ENCODE assay signal across 24 mouse cellular contexts in the genomic region with DNA sequence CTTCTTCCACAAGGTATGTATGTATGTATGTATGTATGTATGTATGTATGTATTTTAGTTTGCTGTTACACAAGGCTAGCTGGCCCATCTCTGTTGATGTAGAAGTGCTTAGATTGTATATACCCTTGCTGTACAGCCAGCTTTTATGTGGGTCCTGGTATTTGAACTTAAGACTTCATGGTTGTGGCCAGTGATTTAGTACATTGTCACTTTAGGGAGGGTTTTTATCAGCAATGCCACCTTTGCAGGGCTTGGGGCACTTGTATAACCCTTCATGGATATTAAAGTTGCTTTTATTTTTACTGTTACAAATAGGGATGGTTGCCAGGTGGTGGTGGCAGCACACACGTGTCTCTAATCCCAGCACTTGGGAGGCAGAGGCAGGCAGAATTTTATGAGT. TPM values are rescaled to one million over a fixed set of nuclear protein-coding genes. Genes with fewer than 3 reads are reported as not detected.
DNase-seq lines count a peak whose midpoint lies in the region; ATAC-seq and TF ChIP-seq lines count a peak whose summit lies in the region.
"Had no signal": no experiment of that assay in that cellular context is flagged by ENCODE, and none has a peak within 500 bp of the region (broad histone marks: within the 10 kb centered on the region; RNA-seq: fewer than 3 reads in every experiment).

No protein-coding gene starts in this region.

- peak overlapping the region; percentile 37; the same call in 1 of the 2 replicates for H3K9ac ChIP-seq in liver, embryonic 15.5 days
- H3K9ac ChIP-seq in heart, adult 2 months (ENCODE audit: low read depth, low read length) = no peak overlapping the region
- H3K9ac ChIP-seq: limb, embryonic 15.5 days had no signal

- peaks cover 84% of the 10 kb centered on the region for H3K4me1 ChIP-seq in erythroblast, embryonic 14.5 days (ENCODE audit: control insufficient read depth)
- peaks cover 86% of the 10 kb centered on the region for H3K4me1 ChIP-seq in liver, embryonic 15.5 days (replicated peaks)
- H3K4me1 ChIP-seq in heart, adult 2 months (ENCODE audit: control insufficient read depth, insufficient read depth, low read length) = peaks cover 13% of the 10 kb centered on the region

- H3K4me2 ChIP-seq in liver, embryonic 15.5 days = peak overlapping the region; percentile 90

- intact Hi-C loops in heart, adult 2 months (cut with DNase I) = loop anchor here (5.0 kb wide), 3 partner anchors 47 to 213 kb away; partner anchors contain the start of genes Creld1, Emc3, Fancd2 and Sec13

- peaks cover 68% of the 10 kb centered on the region for H3K36me3 ChIP-seq in erythroblast, embryonic 14.5 days (ENCODE audit: control insufficient read depth)
- H3K36me3 ChIP-seq in liver, embryonic 15.5 days (replicated peaks) = peaks cover 40% of the 10 kb centered on the region
- peaks cover 20% of the 10 kb centered on the region for H3K36me3 ChIP-seq in heart, adult 2 months (ENCODE audit: control insufficient read depth, insufficient read depth, low read length)

- ATAC-seq in erythroblast, adult 5-6 weeks (replicated peaks; ENCODE audit: low FRiP score, poor library complexity, severe bottlenecking) = no peak
- ATAC-seq in liver, embryonic 15.5 days (ENCODE audit: insufficient read depth) = no peak
- no peak for ATAC-seq in erythroid progenitor cell, adult 5-6 weeks (replicated peaks; ENCODE audit: low FRiP score, poor library complexity, severe bottlenecking)
- ATAC-seq: activated CD4-positive, CD25-positive, alpha-beta regulatory T cell, adult 4 months; Patski had no signal

- peak overlapping the region; percentile 73 for H3K4me3 ChIP-seq in erythroblast, embryonic 14.5 days (replicated peaks)
- peak overlapping the region; percentile 85; the same call in 1 of the 2 replicates for H3K4me3 ChIP-seq in liver, embryonic 15.5 days (replicated peaks)
- H3K4me3 ChIP-seq in heart, adult 2 months = no peak overlapping the region
- H3K4me3 ChIP-seq: midbrain, embryonic 12.5 days had no signal

- TF ChIP-seq POLR2A in heart, adult 2 months (IDR thresholded peaks at IDR 0.05; ENCODE audit: insufficient read depth, low read depth, low read length) = no peak

- no peaks in the 10 kb centered on the region for H3K9me3 ChIP-seq in erythroblast, embryonic 14.5 days (ENCODE audit: control insufficient read depth, low read length)
- H3K9me3 ChIP-seq in liver, embryonic 15.5 days (replicated peaks) = no peaks in the 10 kb centered on the region
- H3K9me3 ChIP-seq: embryonic facial prominence, embryonic 10.5 days; limb, embryonic 15.5 days; midbrain, embryonic 12.5 days had no signal

- TF ChIP-seq EP300 in heart, adult 2 months (IDR thresholded peaks at IDR 0.05; ENCODE audit: insufficient read depth, low read depth, low read length) = no peak

- WGBS in liver, embryonic 15.5 days (ENCODE audit: insufficient replicate concordance) = 10% methylated on average over 1 of the region's 1 CpGs
- WGBS in heart, adult 2 months = 64% methylated on average over 1 of the region's 1 CpGs

- H3K27me3 ChIP-seq in erythroblast, embryonic 14.5 days (ENCODE audit: control insufficient read depth) = no peaks in the 10 kb centered on the region
- no peaks in the 10 kb centered on the region for H3K27me3 ChIP-seq in liver, embryonic 15.5 days
- no peaks in the 10 kb centered on the region for H3K27me3 ChIP-seq in heart, adult 2 months (ENCODE audit: control insufficient read depth, insufficient read depth, low read length)
- H3K27me3 ChIP-seq: limb, embryonic 15.5 days; Patski had no signal

- peak; percentile 20 for DNase-seq in 3T3-L1 (ENCODE audit: low read depth, low spot score)
- DNase-seq in c-Kit-positive CD71-positive TER-119-positive erythroid progenitor cells, embryonic 14.5 days (ENCODE audit: low spot score) = peak; percentile 36
- no peak for DNase-seq in heart, adult 2 months
- no peak for DNase-seq in adrenal gland, postnatal 4 days (ENCODE audit: low spot score in 2 of 2)
- DNase-seq: adrenal gland, postnatal 14 days; cerebellum, postnatal 25 days; kidney, adult 18-20 months; kidney, postnatal 14 days; lung, postnatal 36 days; retina, postnatal 1 day; right cerebral cortex, postnatal 4 days; thymus, postnatal 4 days had no signal

- peaks cover 5% of the 10 kb centered on the region for H3K79me2 ChIP-seq in heart, adult 2 months (replicated peaks; ENCODE audit: control insufficient read depth, insufficient read depth, low read length)

- no peak for TF ChIP-seq CTCF in heart, adult 2 months (IDR thresholded peaks at IDR 0.05)

- H3K27ac ChIP-seq in liver, embryonic 15.5 days (replicated peaks) = peak overlapping the region; percentile 99
- no peak overlapping the region for H3K27ac ChIP-seq in heart, adult 2 months
- H3K27ac ChIP-seq: midbrain, embryonic 12.5 days had no signal

RNA-seq across cellular contexts. Expression of gene Tatdn2, which starts 1.6 kb away (rescaled TPM):
- polyA plus RNA-seq in erythroblast, embryonic 14.5 days (2012) = 2.5 and 3.3 TPM in 2 replicates
- 2.9 and 22.8 TPM in 2 replicates for total RNA-seq in erythroblast, adult 5-6 weeks (2015; ENCODE audit: low replicate concordance)
- total RNA-seq in erythroblast, adult 5-6 weeks (2017; ENCODE audit: low replicate concordance) = 36.4 and 49.5 TPM in 2 replicates
- polyA plus RNA-seq in liver, embryonic 15.5 days (2015; fragmentation: Nextera tagmentation; extraction: Ambion mirVana) = 0.77 and 0.83 TPM in 2 replicates
- total RNA-seq in erythroid progenitor cell, adult 5-6 weeks (2015; ENCODE audit: low replicate concordance) = 14.3 and 17.7 TPM in 2 replicates
- total RNA-seq in erythroid progenitor cell, adult 5-6 weeks (2017; ENCODE audit: low replicate concordance) = 44.0 and 55.7 TPM in 2 replicates
- 10 to 100 TPM; 66.7 to 71.9 TPM for total RNA-seq in heart, adult 2 months (2021)
- 17.3 and 36.1 TPM in 2 replicates for polyA plus RNA-seq in heart, adult 2 months (2012; rRNA removed)
- total RNA-seq in adrenal gland, postnatal 4 days (2021) = 10 to 100 TPM; 68.2 to 71.2 TPM

RNA-seq across cellular contexts. Expression of gene Ghrl, which starts 24.5 kb away (rescaled TPM):
- not detected in 2 replicates for polyA plus RNA-seq in erythroblast, embryonic 14.5 days (2012)
- not detected in 2 replicates for total RNA-seq in erythroblast, adult 5-6 weeks (2015; ENCODE audit: low replicate concordance)
- total RNA-seq in erythroblast, adult 5-6 weeks (2017; ENCODE audit: low replicate concordance) = not detected in 2 replicates
- 0.17 TPM in 1 of 2 replicates, not detected in the other for polyA plus RNA-seq in liver, embryonic 15.5 days (2015; fragmentation: Nextera tagmentation; extraction: Ambion mirVana)
- 17.2 TPM in 1 of 2 replicates, not detected in the other for total RNA-seq in erythroid progenitor cell, adult 5-6 weeks (2015; ENCODE audit: low replicate concordance)
- total RNA-seq in erythroid progenitor cell, adult 5-6 weeks (2017; ENCODE audit: low replicate concordance) = 1.5 and 13.5 TPM in 2 replicates
- total RNA-seq in heart, adult 2 months (2021) = not detected
- polyA plus RNA-seq in heart, adult 2 months (2012; rRNA removed) = 0.76 and 1.1 TPM in 2 replicates
- 1 to 10 TPM in 1 of 2 experiments, not detected in 1; 6.2 TPM for total RNA-seq in adrenal gland, postnatal 4 days (2021)
- total RNA-seq: adrenal gland, postnatal 14 days; gastrocnemius, adult 8-10 months; heart, adult 18-20 months had no signal
- polyA plus RNA-seq: activated CD4-positive, CD25-positive, alpha-beta regulatory T cell, adult 4 months; embryonic facial prominence, embryonic 10.5 days; heart, postnatal 0 days had no signal

RNA-seq across cellular contexts. Expression of gene Sec13, which starts 45.3 kb away (rescaled TPM):
- polyA plus RNA-seq in erythroblast, embryonic 14.5 days (2012) = 2.9 and 4.5 TPM in 2 replicates
- total RNA-seq in erythroblast, adult 5-6 weeks (2015; ENCODE audit: low replicate concordance) = 32.9 and 35.7 TPM in 2 replicates
- total RNA-seq in erythroblast, adult 5-6 weeks (2017; ENCODE audit: low replicate concordance) = 29.3 and 45.0 TPM in 2 replicates
- polyA plus RNA-seq in liver, embryonic 15.5 days (2015; fragmentation: Nextera tagmentation; extraction: Ambion mirVana) = 117 TPM in 2 replicates
- total RNA-seq in erythroid progenitor cell, adult 5-6 weeks (2015; ENCODE audit: low replicate concordance) = 47.8 and 48.3 TPM in 2 replicates
- 28.4 and 44.2 TPM in 2 replicates for total RNA-seq in erythroid progenitor cell, adult 5-6 weeks (2017; ENCODE audit: low replicate concordance)
- total RNA-seq in heart, adult 2 months (2021) = 10 to 100 TPM; 66.8 to 68.8 TPM
- polyA plus RNA-seq in heart, adult 2 months (2012; rRNA removed) = 84.4 and 106 TPM in 2 replicates
- 100 to 1,000 TPM; 122 to 123 TPM for total RNA-seq in adrenal gland, postnatal 4 days (2021)

RNA-seq across cellular contexts. Expression of gene Irak2, which starts 56.9 kb away (rescaled TPM):
- 13.6 and 15.2 TPM in 2 replicates for polyA plus RNA-seq in erythroblast, embryonic 14.5 days (2012)
- 18.8 and 56.0 TPM in 2 replicates for total RNA-seq in erythroblast, adult 5-6 weeks (2015; ENCODE audit: low replicate concordance)
- 58.7 and 68.4 TPM in 2 replicates for total RNA-seq in erythroblast, adult 5-6 weeks (2017; ENCODE audit: low replicate concordance)
- polyA plus RNA-seq in liver, embryonic 15.5 days (2015; fragmentation: Nextera tagmentation; extraction: Ambion mirVana) = 11.9 and 13.5 TPM in 2 replicates
- total RNA-seq in erythroid progenitor cell, adult 5-6 weeks (2015; ENCODE audit: low replicate concordance) = 7.2 and 23.1 TPM in 2 replicates
- 34.8 and 64.6 TPM in 2 replicates for total RNA-seq in erythroid progenitor cell, adult 5-6 weeks (2017; ENCODE audit: low replicate concordance)
- total RNA-seq in heart, adult 2 months (2021) = 10 to 100 TPM; 10.4 to 13.6 TPM
- 12.5 and 12.9 TPM in 2 replicates for polyA plus RNA-seq in heart, adult 2 months (2012; rRNA removed)
- total RNA-seq in adrenal gland, postnatal 4 days (2021) = 10 to 100 TPM; 12.5 to 13.2 TPM

Comparison
In these comparisons a context has a peak if more than half of its experiments do, and no peak if none do; other contexts are left out.
1. DNase-seq: peak in 3T3-L1 (single experiment) and c-Kit-positive CD71-positive TER-119-positive erythroid progenitor cells, embryonic 14.5 days (single experiment); none in heart, adult 2 months (0 of 2) and adrenal gland, postnatal 4 days (0 of 2).